30 mouse cellular contexts compared by ENCODE assay signal in the genomic region with DNA sequence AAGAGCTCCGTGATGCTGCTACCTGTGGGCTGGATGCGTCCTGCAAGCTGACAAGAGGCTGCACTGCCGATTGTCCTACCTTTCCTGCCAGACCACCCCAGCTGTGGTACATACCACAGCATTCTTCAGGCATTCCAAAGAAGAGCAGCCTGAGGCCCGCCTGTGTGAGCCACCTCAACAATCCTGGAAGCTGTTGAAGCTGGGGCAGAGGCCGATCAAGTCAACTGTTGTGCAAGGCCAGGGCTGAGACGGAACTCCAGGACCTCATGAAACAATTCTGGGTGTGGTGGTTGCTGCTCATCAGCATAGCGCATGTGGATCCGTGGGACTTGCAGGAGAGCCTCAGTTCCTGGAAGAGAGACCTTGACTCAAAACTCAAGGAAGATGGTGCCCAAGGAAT.
DNase-seq lines count a peak whose midpoint lies in the region; ATAC-seq lines count a peak whose summit lies in the region.
"Had no signal": no experiment of that assay in that cellular context is flagged by ENCODE, and none has a peak within 500 bp of the region (broad histone marks: within the 10 kb centered on the region; RNA-seq: fewer than 3 reads in every experiment).

No protein-coding gene starts in this region.

- WGBS in neural tube, embryonic 15.5 days = 81% methylated on average over 8 of the region's 8 CpGs
- 82% methylated on average over 8 of the region's 8 CpGs for WGBS in embryonic facial prominence, embryonic 10.5 days

- no peak overlapping the region for H3K9ac ChIP-seq in neural tube, embryonic 15.5 days (replicated peaks)
- H3K9ac ChIP-seq: embryonic facial prominence, embryonic 13.5 days; forebrain, postnatal 0 days; heart, embryonic 13.5 days; hindbrain, embryonic 14.5 days had no signal

- H3K36me3 ChIP-seq in neural tube, embryonic 15.5 days = no peaks in the 10 kb centered on the region
- no peaks in the 10 kb centered on the region for H3K36me3 ChIP-seq in embryonic facial prominence, embryonic 10.5 days (replicated peaks)
- H3K36me3 ChIP-seq: embryonic facial prominence, embryonic 13.5 days; G1E; heart, embryonic 13.5 days had no signal

- no peak for ATAC-seq in neural tube, embryonic 15.5 days (ENCODE audit: low FRiP score)
- ATAC-seq: activated CD4-positive, CD25-positive, alpha-beta regulatory T cell, adult 4 months; CD4-positive, CD25-positive, alpha-beta regulatory T cell, adult 4 months; forebrain, embryonic 14.5 days; forebrain, postnatal 0 days; hindbrain, postnatal 0 days; inflammation-experienced regulatory T-cells, adult 6 months; intestine, embryonic 16.5 days; Patski had no signal

- H3K9me3 ChIP-seq in neural tube, embryonic 15.5 days (replicated peaks) = no peaks in the 10 kb centered on the region
- H3K9me3 ChIP-seq in embryonic facial prominence, embryonic 10.5 days = no peaks in the 10 kb centered on the region
- H3K9me3 ChIP-seq: embryonic facial prominence, embryonic 13.5 days; heart, embryonic 13.5 days had no signal

- peaks cover 9% of the 10 kb centered on the region; the same call in 1 of the 2 replicates for H3K4me1 ChIP-seq in neural tube, embryonic 15.5 days
- 0 out of 2 replicates have a peak, but pooled peaks cover 9% of the 10 kb centered on the region for H3K4me1 ChIP-seq in embryonic facial prominence, embryonic 10.5 days
- H3K4me1 ChIP-seq: embryonic facial prominence, embryonic 13.5 days; heart, embryonic 13.5 days had no signal

- H3K27me3 ChIP-seq in neural tube, embryonic 15.5 days (replicated peaks) = no peaks in the 10 kb centered on the region
- H3K27me3 ChIP-seq in embryonic facial prominence, embryonic 10.5 days (replicated peaks; ENCODE audit: low read depth, poor library complexity, severe bottlenecking) = no peaks in the 10 kb centered on the region
- H3K27me3 ChIP-seq: heart, embryonic 13.5 days; Patski had no signal

- no peak overlapping the region for H3K4me3 ChIP-seq in neural tube, embryonic 15.5 days (replicated peaks)
- no peak overlapping the region for H3K4me3 ChIP-seq in embryonic facial prominence, embryonic 10.5 days
- H3K4me3 ChIP-seq: embryonic facial prominence, embryonic 13.5 days; erythroblast, embryonic 14.5 days; gastrocnemius, adult 2 months; heart, embryonic 13.5 days had no signal

- DNase-seq in neural tube, embryonic 10.5 days (ENCODE audit: extremely low spot score, low spot score) = no peak
- DNase-seq in R1 (ENCODE audit: low read depth, low spot score) = peak; percentile 45
- no peak for DNase-seq in embryonic facial prominence, embryonic 10.5 days (ENCODE audit: low spot score)
- DNase-seq in left cerebral cortex, postnatal 36 days (ENCODE audit: low spot score in 2 of 2) = no peak
- no peak for DNase-seq in layer of hippocampus, adult 8-10 months (ENCODE audit: low spot score in 2 of 2)
- DNase-seq: adrenal gland, postnatal 10 days; adrenal gland, postnatal 36 days; cerebellum, adult 11 months; cerebellum, adult 2 months; cerebellum, adult 9-11 months; cerebellum, postnatal 25 days; gastrocnemius, adult 2 months; gastrocnemius, postnatal 14 days; heart, adult 18-20 months; heart, postnatal 14 days; heart, postnatal 4 days had no signal

- peak overlapping the region; percentile 51; the same call in 1 of the 2 replicates for H3K27ac ChIP-seq in neural tube, embryonic 15.5 days (replicated peaks)
- H3K27ac ChIP-seq in embryonic facial prominence, embryonic 10.5 days (replicated peaks) = peak overlapping the region; percentile 14; the same call in 1 of the 2 replicates
- H3K27ac ChIP-seq: embryonic facial prominence, embryonic 13.5 days; gastrocnemius, adult 2 months; heart, embryonic 13.5 days; hindbrain, embryonic 14.5 days; hindbrain, postnatal 0 days had no signal

- intact Hi-C loops in left cerebral cortex, postnatal 36 days (cut with DNase I) = no loop called here

- no peak overlapping the region for H3K4me2 ChIP-seq in neural tube, embryonic 15.5 days
- H3K4me2 ChIP-seq: embryonic facial prominence, embryonic 13.5 days; heart, embryonic 13.5 days; hindbrain, embryonic 14.5 days had no signal
